Mouse (Mus musculus) stomach, postnatal 0 days (tissue): ENCODE results near the gene Sult5a1. TPM values are rescaled to one million over a fixed set of nuclear protein-coding genes. Genes with fewer than 3 reads are reported as not detected.

Experiments used
- ATAC-seq: fragments of 200-750 bp; cut with Nextera tagmentation; 2 replicates; pipeline ENCODE4 v1.8.0; 2017; ENCODE audit not compliant: low FRiP score, low TSS enrichment
- DNase-seq: peaks from one replicate; pipeline ENCODE4 v3.0.0-alpha.2; 2016; ENCODE audit warnings: low spot score
- H3K27ac ChIP-seq: fragments of 300-500 bp; sonication (generic); replicated peaks from 2 replicates; pipeline ENCODE4 v1.5.1; 2014; ENCODE audit warnings: mild to moderate bottlenecking, control low read depth
- H3K27me3 ChIP-seq: fragments of 300-500 bp; sonication (generic); 2 replicates; pipeline ENCODE4 v1.6.1; 2014; ENCODE audit warnings: low read length; ENCODE audit not compliant: control insufficient read depth, insufficient read depth
- H3K36me3 ChIP-seq: fragments of 300-500 bp; sonication (generic); 2 replicates; pipeline ENCODE4 v1.6.1; 2014; ENCODE audit warnings: low read length, mixed read lengths; ENCODE audit not compliant: control insufficient read depth, insufficient read depth
- H3K4me1 ChIP-seq: fragments of 300-500 bp; sonication (generic); replicated peaks from 2 replicates; pipeline ENCODE4 v1.6.1; 2014; ENCODE audit warnings: antibody characterized with exemption; ENCODE audit not compliant: control insufficient read depth, insufficient read depth
- H3K4me2 ChIP-seq: fragments of 300-500 bp; sonication (generic); replicated peaks from 2 replicates; pipeline ENCODE4 v1.6.1; 2014; ENCODE audit warnings: low read depth, mild to moderate bottlenecking, control low read depth, moderate library complexity
- H3K4me3 ChIP-seq: fragments of 300-500 bp; sonication (generic); 2 replicates; pipeline ENCODE4 v1.5.1; 2014; ENCODE audit warnings: low read depth, low read length, control low read depth
- H3K9ac ChIP-seq: fragments of 300-500 bp; sonication (generic); 2 replicates; pipeline ENCODE4 v1.6.1; 2014; ENCODE audit warnings: mild to moderate bottlenecking, low read length, control low read depth, mixed read lengths
- H3K9me3 ChIP-seq: fragments of 300-500 bp; sonication (generic); 2 replicates; pipeline ENCODE4 v1.6.1; 2016; ENCODE audit warnings: low read length; ENCODE audit not compliant: control insufficient read depth
- CTCF ChIP-seq: IDR thresholded peaks from 2 replicates; pipeline ENCODE4 v1.5.1; 2016; ENCODE audit warnings: antibody characterized with exemption, low read depth, mild to moderate bottlenecking, moderate library complexity
- EP300 ChIP-seq: optimal IDR thresholded peaks from 2 replicates; pipeline ENCODE3; 2016; ENCODE audit warnings: antibody characterized with exemption
- WGBS: fragments of 180-500 bp; shearing (Covaris S2); extraction: QIAGEN DNeasy Blood & Tissue Kit; methylation state at CpG from one replicate; pipeline ENCODE4 v1.1.7; 2014; 5-methylcytosine and 5-hydroxymethylcytosine counted together
- polyA plus RNA-seq: library from polyadenylated mRNA; unstranded; fragments of >200 nt; fragmentation: Nextera tagmentation; extraction: Ambion mirVana; gene quantifications from 2 replicates; pipeline ENCODE4 v1.2.1, GENCODE M21; 2015

The Sult5a1 gene
- polyA plus RNA-seq, 1 experiment from 2014 or later = 7.8 TPM

- ATAC-seq = no peak
- TF ChIP-seq EP300 (no peak), CTCF (no peak)
- Histone ChIP-seq H3K36me3 (no peaks in the 10 kb centered on the region), H3K27ac (peak overlapping the region; percentile 81), H3K4me1 (peaks cover 9% of the 10 kb centered on the region; the same call in 1 of the 2 replicates), H3K4me3 (no peak overlapping the region), H3K9me3 (no peaks in the 10 kb centered on the region), H3K27me3 (no peaks in the 10 kb centered on the region), H3K9ac (no peak overlapping the region), H3K4me2 (no peak overlapping the region)
- 59% methylated on average over 4 of the region's 4 CpGs for WGBS
- no peak for DNase-seq
These were observed 19.4 kb downstream of the Sult5a1 start for GRCm38 (mm10) chr8:123138741-123139140.

DNA sequence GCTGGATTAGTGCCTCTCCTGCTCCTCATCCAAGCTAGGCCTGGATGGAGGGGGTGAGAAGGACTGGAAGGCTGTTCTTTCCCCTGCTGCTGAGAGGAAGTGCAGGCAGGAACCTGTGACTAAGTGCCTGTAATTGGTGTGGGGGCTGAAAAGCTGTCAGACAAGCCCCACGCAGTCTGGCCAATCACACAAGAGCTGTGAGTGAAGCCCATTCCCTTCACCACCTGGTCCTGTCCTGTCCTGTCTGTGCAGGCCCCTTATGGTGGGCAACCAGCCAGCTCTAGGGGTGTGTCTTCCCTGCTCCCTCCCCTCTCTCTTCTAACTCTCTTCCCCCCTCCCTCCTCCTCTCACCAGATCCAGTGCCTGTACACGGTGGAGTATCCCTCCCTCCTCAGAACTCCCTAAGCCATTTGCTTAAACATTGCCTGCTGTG, 20.5 kb downstream of the Sult5a1 start:
- Histone ChIP-seq H3K36me3 (no peaks in the 10 kb centered on the region), H3K27me3 (no peaks in the 10 kb centered on the region), H3K4me3 (no peak overlapping the region), H3K9ac (no peak overlapping the region; the same call in 1 of the 2 replicates), H3K27ac (peak overlapping the region; percentile 81), H3K9me3 (no peaks in the 10 kb centered on the region), H3K4me2 (no peak overlapping the region), H3K4me1 (peaks cover 7% of the 10 kb centered on the region; the same call in 1 of the 2 replicates)
- peak; percentile 67 for DNase-seq
- peak; percentile 80 for ATAC-seq
- WGBS = 9% methylated on average over 2 of the region's 2 CpGs
- TF ChIP-seq EP300 (no peak), CTCF (no peak)

DNA sequence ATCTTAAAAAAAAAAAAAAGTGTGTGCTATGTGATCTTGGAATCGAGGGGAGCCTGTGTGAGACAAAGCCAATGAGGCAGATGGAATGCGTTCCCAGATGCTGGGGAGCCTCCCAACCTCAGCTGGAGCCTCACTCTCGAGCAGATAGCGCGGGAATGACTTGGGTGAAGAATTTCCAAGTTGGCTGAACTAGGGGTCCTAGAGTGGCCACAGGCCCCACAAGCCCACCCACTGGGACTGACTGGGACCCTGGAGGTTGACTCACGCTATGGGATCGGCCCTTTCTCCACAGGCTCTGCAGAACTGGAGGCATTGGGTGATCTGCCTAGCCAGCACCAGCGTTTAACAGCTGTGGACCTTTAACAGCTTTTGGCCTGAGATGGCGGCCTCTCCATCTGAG, 21.8 kb downstream of the Sult5a1 start:
- no peak for TF ChIP-seq CTCF
- no peak for TF ChIP-seq EP300
- Histone ChIP-seq H3K4me3 (no peak overlapping the region), H3K9me3 (no peaks in the 10 kb centered on the region), H3K36me3 (no peaks in the 10 kb centered on the region), H3K27me3 (no peaks in the 10 kb centered on the region), H3K27ac (0 out of 2 replicates have a peak overlapping the region, but pooled peaks have one; percentile 31), H3K4me2 (no peak overlapping the region), H3K4me1 (peaks cover 4% of the 10 kb centered on the region; the same call in 1 of the 2 replicates), H3K9ac (no peak overlapping the region)
- no peak for DNase-seq
- 78% methylated on average over 9 of the region's 9 CpGs for WGBS
- ATAC-seq = no peak

GRCm38 (mm10) chr8:123135806-123136205, 22.3 kb downstream of the Sult5a1 start:
- Histone ChIP-seq H3K4me1 (peaks cover 4% of the 10 kb centered on the region; the same call in 1 of the 2 replicates), H3K9ac (0 out of 2 replicates have a peak overlapping the region, but pooled peaks have one; percentile 4), H3K36me3 (no peaks in the 10 kb centered on the region), H3K27ac (peak overlapping the region; percentile 49; the same call in 1 of the 2 replicates), H3K27me3 (no peaks in the 10 kb centered on the region), H3K4me2 (no peak overlapping the region), H3K9me3 (no peaks in the 10 kb centered on the region), H3K4me3 (no peak overlapping the region)
- no peak for DNase-seq
- no peak for ATAC-seq
- TF ChIP-seq CTCF (no peak), EP300 (no peak)
- WGBS = 49% methylated on average over 9 of the region's 9 CpGs

- H3K27ac ChIP-seq = peak overlapping the region; percentile 49; the same call in 1 of the 2 replicates
- WGBS = 24% methylated on average over 7 of the region's 7 CpGs
These were observed 22.7 kb downstream of the Sult5a1 start for GRCm38 (mm10) chr8:123135406-123135805.

DNA sequence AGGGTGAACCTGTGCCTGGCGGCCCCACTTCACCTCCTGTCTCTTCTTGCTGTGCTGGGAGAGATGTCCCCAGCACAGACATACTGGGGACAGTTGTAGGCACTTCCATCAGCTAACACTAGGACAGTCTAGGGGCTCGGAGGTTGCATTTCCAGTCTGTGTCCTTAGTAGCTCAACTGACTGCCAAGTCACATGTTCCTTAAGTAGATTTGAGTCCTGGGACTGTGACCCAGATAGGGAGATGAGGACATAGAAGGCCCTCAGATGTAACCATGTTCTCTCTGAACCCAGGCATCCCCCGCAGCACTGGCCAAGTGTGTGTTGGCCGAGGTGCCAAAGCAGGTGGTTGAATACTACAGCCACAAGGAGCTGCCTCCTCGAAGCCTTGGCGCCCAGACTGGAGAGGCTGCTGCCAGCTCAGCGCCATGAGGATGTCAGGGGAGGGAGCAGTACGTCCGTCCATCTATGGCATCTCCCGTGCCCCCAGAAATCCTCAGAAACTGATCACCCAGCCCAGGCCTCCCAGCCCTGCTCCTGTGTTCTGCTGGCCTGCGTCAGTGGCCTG, 23.9 kb downstream of the Sult5a1 start:
- Histone ChIP-seq H3K4me1 (peaks cover 4% of the 10 kb centered on the region; the same call in 1 of the 2 replicates), H3K4me3 (no peak overlapping the region), H3K36me3 (no peaks in the 10 kb centered on the region), H3K9me3 (no peaks in the 10 kb centered on the region), H3K27me3 (no peaks in the 10 kb centered on the region), H3K9ac (no peak overlapping the region), H3K27ac (no peak overlapping the region), H3K4me2 (no peak overlapping the region)
- TF ChIP-seq CTCF (no peak), EP300 (no peak)
- WGBS = 88% methylated on average over 11 of the region's 11 CpGs
- no peak for ATAC-seq
- DNase-seq = no peak

More at GRCm38 (mm10) chr8:123135406-123135805, 22.7 kb downstream of the Sult5a1 start:
- Histone ChIP-seq H3K9me3 (no peaks in the 10 kb centered on the region), H3K27me3 (no peaks in the 10 kb centered on the region), H3K4me2 (no peak overlapping the region), H3K4me1 (peaks cover 4% of the 10 kb centered on the region; the same call in 1 of the 2 replicates), H3K9ac (0 out of 2 replicates have a peak overlapping the region, but pooled peaks have one; percentile 4), H3K36me3 (no peaks in the 10 kb centered on the region), H3K4me3 (no peak overlapping the region)
- no peak for TF ChIP-seq EP300
- TF ChIP-seq CTCF = no peak
- ATAC-seq = no peak
- no peak for DNase-seq
